Mouse (Mus musculus) olfactory bulb, adult 2 months (tissue): ENCODE measurements around the gene Mras.

ENCODE experiments used
- CTCF ChIP-seq: fragments of 200-500 bp; IDR thresholded peaks from 2 replicates; pipeline ENCODE4 v1.5.1; 2012; ENCODE audit warnings: low read depth, mild to moderate bottlenecking, low read length, moderate library complexity; ENCODE audit not compliant: insufficient read depth
- POLR2A ChIP-seq: fragments of 200-500 bp; IDR thresholded peaks from 2 replicates; pipeline ENCODE4 v1.6.1; 2012; ENCODE audit warnings: mild to moderate bottlenecking, low read depth, low read length, moderate library complexity; ENCODE audit not compliant: insufficient read depth

DNA sequence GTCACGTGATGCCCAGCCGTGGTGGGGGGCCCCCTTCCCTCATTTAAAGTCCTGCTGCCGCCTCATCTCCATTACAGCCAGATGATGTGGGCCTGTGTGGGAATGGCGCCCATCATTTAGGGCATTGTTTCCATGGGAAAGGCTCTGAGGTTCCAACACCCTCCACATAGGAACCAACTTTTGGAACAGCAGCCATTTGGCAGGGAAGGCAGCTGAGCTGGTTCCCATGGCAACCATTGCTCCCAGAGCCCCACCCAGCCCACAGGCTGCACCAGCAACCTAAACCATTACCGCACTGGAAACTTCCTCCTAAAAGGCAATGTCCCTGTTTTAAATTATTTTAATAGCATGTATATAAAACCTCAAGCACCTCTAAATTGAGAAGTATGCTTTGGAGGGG is 18.8 kb downstream of the Mras start:
- TF ChIP-seq CTCF (no peak), POLR2A (no peak)
